Mouse (Mus musculus): ENCODE data around the gene Usp50.
A peak's percentile ranks its signal among the peaks of the same experiment; 100 is the strongest.

Usp50 gene

DNA sequence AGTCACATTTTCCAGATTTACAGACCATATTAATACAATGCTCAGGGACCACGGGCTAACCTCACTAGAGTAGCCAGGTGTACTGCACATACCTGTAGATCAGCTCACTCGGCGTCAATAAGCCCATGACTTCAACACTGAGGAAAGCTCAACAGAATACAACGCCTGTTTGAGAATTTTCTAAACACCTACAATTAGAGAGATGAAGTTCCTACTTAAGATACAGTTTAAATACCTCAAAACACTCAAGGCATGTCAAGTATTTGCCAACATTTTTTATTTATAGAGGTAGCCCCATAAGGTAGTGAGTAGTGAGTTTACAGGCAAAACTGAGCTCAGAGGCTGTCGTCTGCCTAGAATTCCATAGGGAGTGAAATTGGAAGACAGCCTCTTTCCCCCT is 39.9 kb downstream of the Usp50 start:
- no peak for DNase-seq (ENCODE audit: low spot score in 2 of 2)

DNA sequence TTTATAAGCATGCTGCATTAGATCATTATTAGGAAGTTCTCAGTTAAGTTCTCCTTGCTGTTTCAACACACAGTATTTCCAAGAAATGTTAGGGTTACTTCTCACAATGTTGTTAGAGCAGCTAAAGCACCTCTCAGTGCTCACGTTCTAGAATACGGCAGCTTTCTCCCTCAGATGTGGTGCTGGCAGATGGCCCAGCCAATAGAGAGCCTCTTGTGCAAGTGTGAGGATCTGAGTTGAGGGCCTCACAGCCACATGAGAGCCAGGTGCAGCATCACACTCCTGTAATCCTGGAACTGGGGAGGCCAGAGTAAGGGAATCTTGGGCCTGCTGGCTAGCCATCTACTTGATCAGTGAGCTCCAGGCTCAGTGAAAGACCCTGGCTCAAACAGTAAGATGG is 43.0 kb downstream of the Usp50 start:
- no peak for DNase-seq (ENCODE audit: low spot score in 2 of 2)

DNA sequence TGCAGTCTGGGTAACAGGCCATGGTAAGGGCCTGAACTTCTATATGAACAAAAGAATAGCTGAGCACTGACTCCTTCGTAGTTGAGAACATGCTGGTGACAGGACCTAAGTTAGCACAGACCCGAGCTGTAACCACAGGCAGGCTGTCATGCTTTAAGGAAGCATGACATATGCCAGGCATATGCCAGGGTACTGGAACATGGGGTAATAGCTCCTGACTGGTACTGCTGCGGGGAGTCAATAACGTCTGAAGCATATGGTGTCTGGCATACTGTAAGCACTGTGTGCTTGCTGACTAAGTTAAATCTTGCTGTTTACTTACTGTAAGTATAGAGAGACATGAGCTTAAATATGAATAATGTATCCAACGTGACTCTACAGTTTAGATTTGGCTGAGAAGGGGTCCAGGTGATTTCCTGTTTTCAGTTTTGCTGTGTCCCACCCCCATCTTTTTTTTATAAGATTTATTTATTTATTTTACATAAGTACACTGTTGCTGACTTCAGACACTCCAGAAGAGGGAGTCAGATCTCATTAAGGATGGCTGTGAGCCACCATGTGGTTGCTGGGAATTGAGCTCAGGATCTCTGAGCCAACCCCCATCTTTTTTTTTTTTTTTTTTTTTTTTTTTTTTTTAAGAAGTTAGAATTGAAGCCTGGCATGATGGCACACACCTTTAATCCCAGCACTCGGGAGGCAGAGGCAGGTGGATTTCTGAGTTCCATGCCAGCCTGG is 47.8 kb downstream of the Usp50 start:
- DNase-seq (ENCODE audit: low spot score in 2 of 2) = no peak

DNA sequence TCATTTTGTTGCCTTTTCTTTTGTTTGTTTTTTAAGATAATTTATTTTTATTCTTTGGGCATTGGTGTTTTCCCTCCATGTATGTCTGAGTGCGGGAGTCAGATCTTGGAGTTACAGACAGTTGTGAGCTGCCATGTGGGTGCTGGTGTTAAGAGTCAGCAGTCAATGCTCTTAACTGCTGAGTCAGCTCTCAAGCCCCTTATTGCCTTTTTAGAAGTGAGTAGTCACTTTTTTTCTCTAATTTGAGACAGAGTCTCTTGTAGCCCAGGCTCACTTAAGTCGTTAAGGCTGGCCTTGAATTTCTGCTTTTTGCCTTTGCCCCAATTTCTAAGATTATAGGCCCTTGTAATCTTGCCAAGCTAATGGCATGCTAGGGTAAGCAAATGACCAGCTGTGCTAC is 52.8 kb downstream of the Usp50 start:
- DNase-seq (ENCODE audit: low spot score in 2 of 2) = no peak

DNA sequence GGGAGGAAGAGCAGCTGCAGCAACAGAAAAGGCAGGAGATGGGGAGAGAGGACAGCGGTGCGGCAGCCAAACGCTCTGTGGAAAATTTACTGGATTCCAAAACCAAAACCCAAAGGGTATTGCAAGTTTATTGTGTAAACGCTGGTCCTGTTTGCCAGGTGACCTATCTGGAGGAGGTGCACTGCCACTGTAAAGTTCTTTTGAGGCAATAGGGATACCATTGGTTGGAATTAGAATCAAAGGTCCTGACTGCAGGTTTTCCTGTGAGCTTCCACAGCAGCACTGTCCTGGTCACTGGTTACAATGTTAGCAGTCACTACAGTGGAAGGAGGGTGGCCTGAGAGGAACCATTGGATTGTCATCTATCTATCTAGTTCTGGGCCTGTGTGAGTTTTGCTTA is 54.1 kb downstream of the Usp50 start:
- no peak for DNase-seq (ENCODE audit: low spot score in 2 of 2)

DNA sequence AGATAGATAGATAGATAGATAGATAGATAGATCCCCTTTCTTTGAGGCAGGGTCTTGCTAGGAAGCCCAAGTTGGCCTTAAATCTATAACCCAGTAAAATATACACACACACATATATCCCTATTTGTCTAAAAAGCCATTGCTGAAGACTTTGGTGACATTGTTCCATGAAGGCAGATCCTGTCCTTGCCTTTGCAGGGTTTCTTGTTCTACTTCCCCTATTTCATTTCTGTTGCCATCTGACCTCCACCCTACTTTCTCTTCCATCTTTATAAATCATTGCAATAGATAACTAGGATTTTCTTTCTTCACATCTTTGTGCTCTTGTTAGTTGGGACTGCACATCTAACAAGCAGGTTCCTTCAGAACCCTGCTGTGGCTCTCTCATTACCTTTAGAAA is 70.3 kb downstream of the Usp50 start:
- no peak for DNase-seq (ENCODE audit: low spot score in 2 of 2)

DNA sequence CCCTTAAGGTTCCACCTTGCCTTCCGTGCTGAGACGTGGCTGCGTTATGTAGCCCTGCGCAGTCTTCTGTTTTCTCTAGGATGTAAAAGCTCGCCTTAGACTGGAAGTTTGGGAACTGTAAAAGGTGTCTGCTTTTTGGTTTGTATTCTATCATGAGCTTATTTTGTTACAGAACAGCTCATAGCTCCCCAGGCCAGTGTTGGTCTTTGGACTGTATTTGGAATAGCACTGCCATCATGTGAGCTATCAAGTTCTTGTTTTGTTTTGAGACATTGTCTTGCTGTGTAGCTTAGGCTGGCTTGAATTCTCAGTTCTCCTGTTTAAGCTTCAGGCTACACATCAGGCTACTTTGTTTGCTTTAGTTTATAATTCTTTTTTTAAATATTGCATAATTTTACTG is 70.7 kb downstream of the Usp50 start:
- DNase-seq (ENCODE audit: low spot score in 2 of 2) = no peak

DNA sequence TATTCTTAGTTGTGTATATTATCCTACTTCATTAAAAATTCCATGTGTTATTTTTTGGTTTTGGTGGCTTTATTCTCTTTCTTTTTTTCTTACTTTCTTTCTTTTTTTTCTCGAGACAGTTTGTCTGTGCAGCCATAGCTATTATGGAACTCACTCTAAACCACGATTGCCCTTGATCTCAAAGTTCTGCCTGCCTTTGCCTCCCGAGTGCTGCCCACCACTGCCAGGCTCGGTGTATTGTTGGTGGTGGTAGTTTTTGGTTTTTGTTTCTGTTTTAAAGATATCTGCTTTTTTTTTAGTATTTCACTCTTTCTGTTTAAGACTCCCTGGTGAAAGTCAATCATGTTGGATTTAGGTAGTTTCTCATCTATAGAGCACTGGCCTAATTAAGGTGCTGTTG is 74.9 kb downstream of the Usp50 start:
- no peak for DNase-seq (ENCODE audit: low spot score in 2 of 2)

DNA sequence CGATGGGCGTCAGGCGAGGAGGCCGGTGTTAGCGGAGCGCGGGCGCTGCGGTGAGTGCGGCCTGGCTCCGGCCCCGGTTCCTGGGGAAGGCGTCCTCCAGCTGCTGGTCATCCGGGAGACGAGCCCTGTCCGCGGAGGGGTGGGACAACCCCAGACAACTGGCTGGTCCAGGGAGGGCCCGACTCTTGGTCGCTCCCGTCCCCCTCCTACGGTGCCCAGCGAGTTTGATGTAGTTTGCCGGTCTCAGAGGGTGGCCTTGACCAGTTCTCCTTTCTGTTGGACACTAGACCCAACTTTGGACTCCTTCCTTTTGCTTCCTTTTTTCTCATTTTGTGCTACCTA is 75.9 kb downstream of the Usp50 start:
- no peak for DNase-seq (ENCODE audit: low spot score in 2 of 2)

DNA sequence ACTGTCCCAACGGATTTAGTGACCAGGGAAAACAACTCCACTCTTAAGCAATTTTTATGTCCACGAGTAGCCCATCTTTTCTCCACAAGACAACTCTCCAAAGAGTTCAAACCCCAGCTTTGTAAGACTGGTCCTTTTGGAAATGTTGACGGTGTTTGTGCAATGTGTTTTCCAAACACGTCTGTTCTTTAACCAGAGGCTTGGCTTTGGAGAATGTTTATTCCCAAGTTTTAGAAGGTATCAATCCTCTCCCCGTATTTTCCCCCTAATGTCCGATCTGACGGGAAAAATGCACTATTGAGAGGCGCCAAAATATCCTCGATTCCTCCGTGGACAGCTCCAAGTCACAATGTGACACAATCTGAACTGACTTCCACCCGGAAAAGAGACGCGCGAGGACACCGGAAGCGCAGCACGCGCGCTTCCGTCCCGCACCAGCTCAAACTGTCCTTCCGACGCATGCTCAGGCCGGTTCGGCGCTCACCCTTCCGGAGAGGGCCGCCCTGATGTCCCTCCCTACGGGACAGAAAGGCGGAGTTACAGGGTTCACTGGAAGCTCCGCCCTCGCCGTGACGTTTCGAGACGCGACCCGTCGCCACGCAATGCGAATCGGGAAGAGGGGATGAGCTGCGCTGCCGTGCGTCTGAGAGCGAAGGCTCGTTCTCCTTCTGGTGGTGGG is 76.4 kb downstream of the Usp50 start, which contains the start of gene Usp8:
Usp8 (plus strand) TSS at position 570 of the 679 bp plus-strand sequence.
- peak; percentile 97 for DNase-seq (ENCODE audit: low spot score in 2 of 2)

DNA sequence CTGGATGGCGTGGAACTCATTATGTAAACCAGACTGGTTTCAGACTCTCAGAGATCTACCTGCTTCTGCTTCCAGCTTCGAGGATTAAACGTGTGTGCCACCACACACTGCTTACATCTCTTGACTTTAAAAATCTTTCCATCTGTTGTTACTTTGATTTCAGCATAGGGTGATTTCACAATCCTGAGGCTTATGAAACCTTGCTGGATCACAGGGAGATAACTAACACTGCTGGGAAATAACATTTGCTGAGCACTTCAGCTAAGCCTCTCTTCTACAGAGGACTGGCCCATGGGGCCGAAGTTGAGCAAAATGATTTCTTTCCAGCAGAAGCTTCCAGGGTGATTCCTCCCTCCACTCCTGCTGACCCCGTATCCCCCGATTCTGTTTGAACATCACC is 88.0 kb downstream of the Usp50 start:
- no peak for DNase-seq (ENCODE audit: low spot score in 2 of 2)

DNA sequence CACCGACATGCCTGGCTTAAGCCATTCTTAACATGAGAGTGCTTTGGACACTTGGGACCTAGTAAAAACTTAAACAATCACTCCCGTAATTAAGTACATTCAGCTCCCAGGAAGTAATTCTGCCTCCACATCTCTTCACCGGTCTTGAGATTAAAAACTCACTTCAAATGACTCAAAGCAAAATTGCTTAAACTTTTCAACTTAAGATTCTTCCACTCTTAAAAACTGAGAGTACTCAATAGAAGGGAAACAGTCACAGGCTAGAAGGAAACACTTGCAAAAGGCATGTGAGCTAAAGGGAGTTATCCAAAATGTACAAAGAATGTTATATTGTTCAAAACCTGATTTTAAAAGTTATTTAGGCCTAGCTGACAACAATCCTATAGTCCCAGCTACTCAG is 92.0 kb downstream of the Usp50 start:
- no peak for DNase-seq (ENCODE audit: low spot score in 2 of 2)

DNA sequence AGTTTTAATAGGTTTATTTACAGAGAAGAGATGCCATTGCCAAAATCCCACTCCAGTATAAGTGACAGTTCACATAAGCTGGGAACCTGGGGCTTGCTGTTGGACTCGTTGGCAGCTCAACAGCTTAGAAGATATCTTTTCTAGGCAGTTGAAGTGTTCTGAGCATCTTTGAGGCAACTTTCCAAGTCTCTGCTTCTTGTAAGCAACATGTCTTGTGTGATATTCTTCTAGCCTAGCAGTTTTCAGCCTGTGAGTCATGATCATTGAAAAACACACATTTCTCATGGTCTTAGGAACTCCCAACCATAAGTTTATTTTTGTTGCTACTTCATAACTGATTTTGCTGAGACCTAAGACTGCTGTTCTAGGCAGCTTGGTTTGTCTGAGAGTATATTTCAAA is 100.3 kb downstream of the Usp50 start:
- DNase-seq (ENCODE audit: low spot score in 2 of 2) = no peak

DNA sequence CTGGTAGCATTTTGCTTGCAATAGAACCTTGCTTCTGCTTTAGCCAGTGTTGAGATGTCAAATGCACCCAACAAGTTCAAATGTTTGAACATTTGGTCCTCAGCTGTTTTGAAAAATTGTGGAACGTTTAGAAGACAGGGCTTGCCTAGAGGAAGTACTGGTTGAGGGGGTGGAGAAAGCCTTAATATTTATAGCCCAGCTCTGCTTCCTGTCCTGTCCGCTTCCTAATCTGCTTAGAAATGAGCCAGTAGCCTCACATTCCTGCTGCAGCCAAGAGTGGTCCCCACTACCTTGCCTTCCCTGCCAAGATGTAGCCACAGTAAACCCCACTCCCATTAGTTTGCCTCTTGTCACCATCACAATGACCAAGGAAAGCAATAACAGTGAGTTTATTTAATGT is 100.9 kb downstream of the Usp50 start:
- no peak for DNase-seq (ENCODE audit: low spot score in 2 of 2)

DNA sequence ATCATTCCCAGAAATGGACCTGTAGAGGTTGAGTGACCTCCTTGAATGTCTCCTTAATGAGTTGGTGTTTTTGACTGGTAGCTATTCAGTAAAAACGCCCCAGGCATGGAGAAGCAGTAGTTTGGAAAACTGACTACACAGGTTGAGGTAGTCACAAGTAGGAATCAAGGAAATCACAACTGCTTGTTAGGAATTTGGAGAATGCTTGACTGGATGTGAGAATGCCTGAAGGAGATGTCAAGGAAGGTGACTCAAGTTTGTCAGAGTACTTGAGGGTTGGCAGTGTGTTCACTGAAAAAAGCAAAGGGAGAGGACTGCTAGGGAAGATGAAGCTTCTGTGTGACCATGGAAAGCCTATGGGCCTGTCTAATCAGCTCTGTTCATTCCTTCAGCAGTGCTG is 105.9 kb downstream of the Usp50 start:
- DNase-seq (ENCODE audit: low spot score in 2 of 2) = no peak

DNA sequence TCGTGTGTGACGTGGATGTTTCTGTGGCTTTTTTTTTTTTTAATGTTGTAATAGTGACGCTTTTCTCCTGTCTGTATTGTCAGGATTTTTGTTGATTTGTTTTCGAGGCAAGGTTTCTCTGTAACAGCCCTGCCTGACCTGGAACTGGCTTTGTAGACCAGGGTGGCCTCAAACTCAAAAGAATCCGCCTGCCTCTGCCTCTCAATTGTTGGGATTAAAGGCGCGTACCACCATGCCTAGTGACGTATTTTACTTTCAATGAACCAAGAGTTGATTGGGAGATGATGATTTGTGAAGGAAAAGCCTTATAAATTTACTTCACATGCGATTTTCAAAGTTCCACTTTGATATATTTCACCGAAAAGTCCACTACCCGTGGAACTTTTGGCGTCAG is 107.2 kb downstream of the Usp50 start, which contains the start of gene Gabpb1:
Gabpb1 (minus strand) TSS at position 216 of the 394 bp plus-strand sequence.
- DNase-seq (ENCODE audit: low spot score in 2 of 2) = no peak

DNA sequence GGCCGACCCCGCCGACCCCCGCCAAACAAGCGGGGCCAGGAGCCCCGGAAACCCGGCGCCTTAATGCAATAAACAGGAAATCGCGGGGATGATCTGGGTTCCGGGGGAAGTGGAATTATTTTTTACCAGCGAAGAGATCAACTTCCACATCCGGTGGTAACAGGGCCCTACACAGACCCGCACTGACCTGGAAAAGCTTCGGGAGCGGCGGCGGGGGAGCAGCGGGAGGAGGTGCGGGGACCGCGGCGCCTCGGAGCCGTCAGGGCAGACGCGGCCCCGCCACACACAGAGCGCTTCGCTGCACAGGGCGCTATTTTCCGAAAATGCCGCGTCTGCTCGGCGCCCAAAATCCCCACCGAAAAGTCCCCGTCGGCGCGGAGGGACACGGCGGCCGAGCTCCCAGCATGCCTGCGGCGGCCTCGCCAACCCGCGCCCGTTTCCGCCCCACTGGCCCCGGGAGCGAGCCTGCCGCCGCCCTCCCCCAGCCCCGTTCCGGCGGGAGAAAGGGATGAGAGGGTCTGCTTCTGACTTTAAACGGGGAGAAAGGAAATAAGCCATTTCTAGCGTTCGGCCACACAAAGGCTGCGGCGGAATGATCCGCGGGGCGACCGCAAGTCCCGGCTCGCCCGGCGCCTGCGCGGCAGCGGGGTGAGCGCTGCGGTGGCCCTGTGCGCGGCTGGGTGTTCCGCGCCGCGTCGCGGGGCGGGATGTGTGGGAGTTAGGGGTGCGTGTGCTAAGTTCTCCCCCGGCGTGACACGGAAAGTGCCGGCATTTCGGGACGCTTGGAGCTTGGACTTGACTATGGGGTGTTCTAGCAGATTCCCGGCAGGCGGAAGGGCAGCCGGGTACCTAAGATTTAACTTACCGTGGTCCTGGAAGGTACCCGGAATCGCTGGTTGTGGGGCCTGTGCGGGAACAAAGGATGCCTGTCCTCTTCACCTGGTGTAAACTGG is 107.8 kb downstream of the Usp50 start:
- peak; percentile 76 to 79 for DNase-seq (ENCODE audit: low spot score in 2 of 2)

DNA sequence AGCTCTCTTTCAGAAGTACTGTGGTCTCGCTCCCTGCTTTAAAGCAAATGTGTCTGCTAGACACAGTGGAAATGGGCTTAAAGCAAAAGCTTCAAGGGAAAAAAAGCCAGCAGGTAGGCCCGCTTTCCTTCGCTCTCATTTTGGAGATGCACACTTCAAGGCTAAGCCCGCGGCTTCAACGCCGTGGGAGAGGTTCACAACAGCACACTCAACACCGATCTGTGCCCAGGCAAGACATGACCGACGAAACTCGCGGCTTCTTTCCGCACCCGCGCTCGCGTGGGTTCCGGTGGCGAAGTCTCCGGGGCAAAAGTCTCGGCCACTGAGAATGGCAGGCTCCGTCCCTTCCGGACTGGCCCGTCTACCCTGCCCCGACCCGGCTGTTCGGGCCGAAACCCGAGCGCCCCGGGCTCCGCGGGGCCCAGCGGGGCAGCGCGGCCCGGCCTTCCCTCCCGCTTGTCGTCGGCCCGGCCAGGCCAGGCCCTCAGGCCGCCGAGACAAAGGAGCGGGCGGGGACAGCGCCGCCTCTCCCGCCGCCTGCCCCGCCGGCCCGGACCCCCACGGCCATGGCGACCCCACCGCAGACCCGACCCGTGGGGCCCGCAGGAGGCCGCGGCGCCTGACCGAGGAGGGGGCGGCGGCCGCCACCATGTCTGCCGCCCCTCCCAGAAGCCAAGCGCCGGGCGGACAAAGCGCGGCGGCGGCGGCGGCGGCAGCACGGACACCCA is 108.7 kb downstream of the Usp50 start:
- peak; percentile 29 to 38 for DNase-seq (ENCODE audit: low spot score in 2 of 2)

DNA sequence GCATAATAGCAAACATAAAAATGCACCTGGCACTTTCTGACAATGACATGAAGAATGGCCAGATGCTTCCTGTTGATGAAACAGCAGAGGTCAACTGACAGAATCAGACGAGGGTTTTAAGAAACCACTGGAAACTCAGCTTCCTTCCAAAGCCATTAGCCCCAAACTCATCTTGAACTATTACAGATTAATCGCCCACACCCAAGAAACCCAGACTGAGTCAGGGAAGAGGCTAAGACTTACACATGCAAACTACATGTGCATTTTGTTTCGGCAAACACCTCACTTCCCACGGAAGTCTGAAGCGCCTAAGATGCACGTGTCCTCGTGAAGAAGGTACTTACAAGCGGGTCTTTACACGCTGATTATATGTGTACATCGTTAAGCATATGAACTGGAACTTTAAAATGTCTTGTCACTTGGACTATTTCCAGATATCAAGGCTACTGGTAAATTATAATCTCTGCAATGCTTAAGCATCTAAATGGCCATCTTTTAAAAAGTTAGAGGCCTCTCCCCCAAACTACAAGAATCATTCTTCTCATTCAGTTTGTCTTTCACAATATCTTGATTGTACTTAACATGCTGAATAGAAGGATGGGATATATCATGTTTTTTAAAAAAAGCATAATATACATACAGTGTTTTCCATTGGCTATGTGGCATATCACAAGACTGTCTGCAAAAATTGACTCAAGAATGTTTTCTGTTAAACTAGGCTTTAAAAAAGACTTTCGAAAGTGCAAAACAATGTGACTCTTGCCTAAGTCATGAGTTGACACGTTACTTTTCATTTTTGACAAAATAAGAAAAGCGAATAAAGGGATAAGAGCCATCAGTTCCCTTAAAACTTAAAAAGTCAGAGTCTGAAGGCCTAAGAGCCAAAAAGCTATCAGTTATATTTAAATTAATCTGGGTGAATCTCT is 109.7 kb downstream of the Usp50 start:
- DNase-seq (ENCODE audit: low spot score in 2 of 2) = no peak

DNA sequence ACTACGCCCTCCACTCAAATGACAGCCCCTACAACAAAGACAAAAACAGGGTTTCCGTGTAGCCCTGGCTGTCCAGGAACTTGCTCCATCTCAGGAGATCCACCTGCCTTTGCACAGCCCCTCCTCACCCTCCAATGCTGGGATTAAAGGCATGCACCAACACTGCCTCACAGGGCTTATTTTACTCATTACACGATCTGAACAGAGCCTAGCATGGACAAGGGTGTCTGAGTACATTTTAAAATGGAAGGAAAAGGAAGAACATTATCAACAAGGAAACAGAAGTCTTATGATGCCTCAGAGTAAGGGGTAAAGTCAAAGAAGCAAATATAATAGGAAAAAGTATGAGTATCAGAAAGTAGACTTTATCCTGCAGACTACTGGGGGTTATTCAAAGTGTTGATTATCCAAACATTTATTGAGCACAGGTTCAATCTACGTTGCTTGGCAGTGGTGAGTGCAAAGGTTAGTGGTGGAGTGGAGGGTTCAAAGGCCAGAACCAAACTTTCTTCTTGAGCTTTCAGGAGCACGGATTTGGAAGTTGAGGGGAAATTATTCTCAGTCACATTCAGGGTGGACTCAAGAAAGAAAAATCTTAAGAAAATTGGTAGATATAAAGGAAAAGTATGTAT is 114.5 kb downstream of the Usp50 start:
- DNase-seq (ENCODE audit: low spot score in 2 of 2) = no peak

Data from frontal cortex, postnatal 14 days (tissue).